Mouse (Mus musculus): Measurements from ENCODE around the gene Spop. TPM values are rescaled to one million over a fixed set of nuclear protein-coding genes. Genes with fewer than 3 reads are reported as not detected.

Spop gene
- polyA plus RNA-seq, 1 experiment from 2014 or later, result 89.6 TPM

- Histone ChIP-seq H3K27me3 (ENCODE audit: control insufficient read depth, insufficient read depth, low read length) (no peaks in the 10 kb centered on the region), H3K9ac (ENCODE audit: low read length) (no peak overlapping the region), H3K4me2 (ENCODE audit: low read length) (no peak overlapping the region), H3K4me3 (ENCODE audit: control insufficient read depth in 1 of 2, insufficient read depth in 1 of 2, low read depth in 1 of 2, low read length in 2 of 2) (no peak overlapping the region), H3K36me3 (ENCODE audit: control insufficient read depth, insufficient read depth, low read length) (peaks cover 4% of the 10 kb centered on the region; the same call in 1 of the 2 replicates), H3K9me3 (ENCODE audit: control insufficient read depth, low read length) (no peaks in the 10 kb centered on the region), H3K27ac (replicated peaks in 1 of 2; ENCODE audit: control insufficient read depth in 1 of 2, insufficient read depth in 1 of 2, low read depth in 2 of 2, low read length in 2 of 2) (no peak overlapping the region), H3K4me1 (ENCODE audit: control insufficient read depth in 2 of 2, insufficient read depth in 2 of 2, low read length in 2 of 2) (no peaks in the 10 kb centered on the region)
- WGBS, result 97% methylated on average over 3 of the region's 3 CpGs
- no peak for ATAC-seq (ENCODE audit: insufficient number of reproducible peaks, insufficient read depth, low FRiP score, low read depth)
These were observed 48.3 kb downstream of the Spop start for GRCm38 (mm10) chr11:95462168-95462567.

DNA sequence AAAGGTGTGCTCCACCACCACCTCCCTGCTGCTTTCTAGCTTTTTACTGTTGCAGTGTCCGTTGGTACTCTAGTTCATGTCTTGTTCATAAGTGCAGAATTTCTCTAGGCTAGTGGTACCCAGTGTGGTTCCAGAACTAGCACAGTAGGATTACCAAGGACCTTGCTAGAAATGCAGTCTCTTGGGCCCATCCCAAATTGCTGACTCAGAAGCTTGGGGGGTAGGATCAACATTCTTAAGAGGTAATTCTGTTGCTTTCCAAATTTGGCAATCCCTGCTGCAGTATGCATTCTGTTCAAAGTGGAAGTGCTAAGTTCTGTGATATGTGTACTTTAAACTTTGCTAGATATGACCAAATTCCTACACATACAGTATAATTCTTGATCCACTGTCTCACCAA, 53.9 kb downstream of the Spop start:
- H3K4me1 ChIP-seq (ENCODE audit: control insufficient read depth in 2 of 2, insufficient read depth in 2 of 2, low read length in 2 of 2), result peaks cover 0 to 8% of the 10 kb centered on the region in 2 experiments; a peak in 1 of 4 replicates
- no peak for ATAC-seq (ENCODE audit: insufficient number of reproducible peaks, insufficient read depth, low FRiP score, low read depth)
- H3K27me3 ChIP-seq (ENCODE audit: control insufficient read depth, insufficient read depth, low read length), result no peaks in the 10 kb centered on the region
- H3K4me3 ChIP-seq (ENCODE audit: control insufficient read depth in 1 of 2, insufficient read depth in 1 of 2, low read depth in 1 of 2, low read length in 2 of 2), result no peak overlapping the region
- H3K27ac ChIP-seq (replicated peaks in 1 of 2; ENCODE audit: control insufficient read depth in 1 of 2, insufficient read depth in 1 of 2, low read depth in 2 of 2, low read length in 2 of 2), result no peak overlapping the region
- H3K36me3 ChIP-seq (ENCODE audit: control insufficient read depth, insufficient read depth, low read length), result peaks cover 28% of the 10 kb centered on the region
- 85% methylated on average over 1 of the region's 1 CpGs for WGBS
- no peaks in the 10 kb centered on the region for H3K9me3 ChIP-seq (ENCODE audit: control insufficient read depth, low read length)
- H3K4me2 ChIP-seq (ENCODE audit: low read length), result no peak overlapping the region
- H3K9ac ChIP-seq (ENCODE audit: low read length), result no peak overlapping the region

DNA sequence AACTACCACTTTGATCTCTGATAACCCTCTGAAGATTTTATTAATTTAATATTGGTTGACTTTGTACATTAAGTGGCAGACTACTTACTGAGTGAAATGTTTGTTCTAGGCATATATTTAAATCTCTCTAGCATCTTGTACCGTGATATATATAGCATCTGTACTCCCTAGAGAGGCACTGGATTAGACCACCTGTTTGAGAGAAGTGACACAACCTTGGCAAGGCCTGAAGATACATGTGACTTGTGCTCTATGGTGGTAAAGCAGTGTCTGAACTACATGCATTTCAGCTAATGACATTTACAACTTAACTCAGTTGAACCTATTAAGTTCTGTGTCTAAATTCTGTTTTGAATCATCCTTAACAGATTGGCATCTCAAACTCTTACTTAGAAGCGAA, 59.1 kb downstream of the Spop start:
- Histone ChIP-seq H3K4me2 (ENCODE audit: low read length) (no peak overlapping the region), H3K27ac (replicated peaks in 1 of 2; ENCODE audit: control insufficient read depth in 1 of 2, insufficient read depth in 1 of 2, low read depth in 2 of 2, low read length in 2 of 2) (no peak overlapping the region), H3K4me3 (ENCODE audit: control insufficient read depth in 1 of 2, insufficient read depth in 1 of 2, low read depth in 1 of 2, low read length in 2 of 2) (no peak overlapping the region), H3K9ac (ENCODE audit: low read length) (no peak overlapping the region), H3K27me3 (ENCODE audit: control insufficient read depth, insufficient read depth, low read length) (no peaks in the 10 kb centered on the region), H3K36me3 (ENCODE audit: control insufficient read depth, insufficient read depth, low read length) (peaks cover 57% of the 10 kb centered on the region), H3K4me1 (ENCODE audit: control insufficient read depth in 2 of 2, insufficient read depth in 2 of 2, low read length in 2 of 2) (peaks cover 0 to 9% of the 10 kb centered on the region in 2 experiments; a peak in 1 of 4 replicates), H3K9me3 (ENCODE audit: control insufficient read depth, low read length) (no peaks in the 10 kb centered on the region)
- 65% methylated on average over 2 of the region's 2 CpGs for WGBS
- ATAC-seq (ENCODE audit: insufficient number of reproducible peaks, insufficient read depth, low FRiP score, low read depth), result no peak

DNA sequence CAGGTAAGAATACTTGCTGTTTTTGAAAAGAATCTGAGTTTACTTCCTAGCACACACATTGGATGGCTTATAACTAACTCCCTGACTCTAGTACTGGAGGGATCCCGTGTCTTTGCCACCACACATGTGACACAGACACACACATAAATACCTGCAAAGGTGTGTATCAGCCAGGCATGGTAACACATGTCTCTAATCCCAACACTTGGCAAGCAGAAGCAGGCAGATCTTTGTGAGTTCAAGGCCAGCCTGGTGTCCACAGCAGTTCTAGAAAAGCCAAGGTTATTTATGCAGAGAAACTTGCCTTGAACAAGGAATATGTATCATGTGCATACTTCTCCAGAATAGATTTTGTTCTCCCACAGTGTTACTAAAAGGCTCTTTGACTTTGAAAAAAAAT, 59.6 kb downstream of the Spop start:
- Histone ChIP-seq H3K27me3 (ENCODE audit: control insufficient read depth, insufficient read depth, low read length) (no peaks in the 10 kb centered on the region), H3K4me2 (ENCODE audit: low read length) (no peak overlapping the region), H3K9me3 (ENCODE audit: control insufficient read depth, low read length) (no peaks in the 10 kb centered on the region), H3K36me3 (ENCODE audit: control insufficient read depth, insufficient read depth, low read length) (peaks cover 57% of the 10 kb centered on the region), H3K9ac (ENCODE audit: low read length) (no peak overlapping the region), H3K27ac (replicated peaks in 1 of 2; ENCODE audit: control insufficient read depth in 1 of 2, insufficient read depth in 1 of 2, low read depth in 2 of 2, low read length in 2 of 2) (no peak overlapping the region), H3K4me1 (ENCODE audit: control insufficient read depth in 2 of 2, insufficient read depth in 2 of 2, low read length in 2 of 2) (peaks cover 0 to 9% of the 10 kb centered on the region in 2 experiments; a peak in 1 of 4 replicates), H3K4me3 (ENCODE audit: control insufficient read depth in 1 of 2, insufficient read depth in 1 of 2, low read depth in 1 of 2, low read length in 2 of 2) (no peak overlapping the region)
- WGBS, result 89% methylated on average over 1 of the region's 1 CpGs
- ATAC-seq (ENCODE audit: insufficient number of reproducible peaks, insufficient read depth, low FRiP score, low read depth), result no peak

GRCm38 (mm10) chr11:95476323-95476722, 62.4 kb downstream of the Spop start:
- Histone ChIP-seq H3K4me2 (ENCODE audit: low read length) (no peak overlapping the region), H3K27ac (replicated peaks in 1 of 2; ENCODE audit: control insufficient read depth in 1 of 2, insufficient read depth in 1 of 2, low read depth in 2 of 2, low read length in 2 of 2) (no peak overlapping the region), H3K27me3 (ENCODE audit: control insufficient read depth, insufficient read depth, low read length) (no peaks in the 10 kb centered on the region), H3K4me1 (ENCODE audit: control insufficient read depth in 2 of 2, insufficient read depth in 2 of 2, low read length in 2 of 2) (peaks cover 0 to 9% of the 10 kb centered on the region in 2 experiments; a peak in 1 of 4 replicates), H3K36me3 (ENCODE audit: control insufficient read depth, insufficient read depth, low read length) (peaks cover 58% of the 10 kb centered on the region), H3K9ac (ENCODE audit: low read length) (no peak overlapping the region), H3K9me3 (ENCODE audit: control insufficient read depth, low read length) (no peaks in the 10 kb centered on the region), H3K4me3 (ENCODE audit: control insufficient read depth in 1 of 2, insufficient read depth in 1 of 2, low read depth in 1 of 2, low read length in 2 of 2) (no peak overlapping the region)
- WGBS, result 87% methylated on average over 7 of the region's 7 CpGs
- no peak for ATAC-seq (ENCODE audit: insufficient number of reproducible peaks, insufficient read depth, low FRiP score, low read depth)

GRCm38 (mm10) chr11:95479458-95479857, 65.6 kb downstream of the Spop start:
- ATAC-seq (ENCODE audit: insufficient number of reproducible peaks, insufficient read depth, low FRiP score, low read depth), result no peak
- H3K27me3 ChIP-seq (ENCODE audit: control insufficient read depth, insufficient read depth, low read length), result no peaks in the 10 kb centered on the region
- no peaks in the 10 kb centered on the region for H3K9me3 ChIP-seq (ENCODE audit: control insufficient read depth, low read length)
- no peaks in the 10 kb centered on the region for H3K4me1 ChIP-seq (ENCODE audit: control insufficient read depth in 2 of 2, insufficient read depth in 2 of 2, low read length in 2 of 2)
- no peak overlapping the region for H3K4me3 ChIP-seq (ENCODE audit: control insufficient read depth in 1 of 2, insufficient read depth in 1 of 2, low read depth in 1 of 2, low read length in 2 of 2)
- peaks cover 54% of the 10 kb centered on the region for H3K36me3 ChIP-seq (ENCODE audit: control insufficient read depth, insufficient read depth, low read length)
- H3K4me2 ChIP-seq (ENCODE audit: low read length), result no peak overlapping the region
- no peak overlapping the region for H3K9ac ChIP-seq (ENCODE audit: low read length)
- 89% methylated on average over 4 of the region's 4 CpGs for WGBS
- no peak overlapping the region for H3K27ac ChIP-seq (replicated peaks in 1 of 2; ENCODE audit: control insufficient read depth in 1 of 2, insufficient read depth in 1 of 2, low read depth in 2 of 2, low read length in 2 of 2)

DNA sequence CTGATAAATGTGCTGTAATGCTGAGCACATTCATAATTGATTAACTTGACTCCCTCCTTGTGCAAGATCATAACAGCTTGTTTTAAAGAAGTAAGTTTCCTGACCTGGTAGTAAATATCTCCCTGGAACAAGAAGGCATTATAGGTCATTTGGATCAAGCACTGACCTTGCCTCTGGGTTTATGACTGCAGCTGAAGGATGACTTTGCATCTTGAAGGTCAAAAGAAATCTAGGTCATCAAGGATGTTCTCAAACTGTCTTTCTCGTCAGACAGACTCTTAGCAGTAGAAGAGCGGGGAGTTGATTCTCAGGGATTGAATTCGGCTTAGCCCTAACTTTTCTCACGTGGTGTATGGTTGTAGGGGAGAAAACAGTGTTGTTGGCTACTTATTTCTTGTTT, 66.8 kb downstream of the Spop start:
- H3K4me2 ChIP-seq (ENCODE audit: low read length), result no peak overlapping the region
- 88% methylated on average over 4 of the region's 4 CpGs for WGBS
- no peak overlapping the region for H3K4me3 ChIP-seq (ENCODE audit: control insufficient read depth in 1 of 2, insufficient read depth in 1 of 2, low read depth in 1 of 2, low read length in 2 of 2)
- no peaks in the 10 kb centered on the region for H3K4me1 ChIP-seq (ENCODE audit: control insufficient read depth in 2 of 2, insufficient read depth in 2 of 2, low read length in 2 of 2)
- no peaks in the 10 kb centered on the region for H3K27me3 ChIP-seq (ENCODE audit: control insufficient read depth, insufficient read depth, low read length)
- H3K9ac ChIP-seq (ENCODE audit: low read length), result no peak overlapping the region
- no peak for ATAC-seq (ENCODE audit: insufficient number of reproducible peaks, insufficient read depth, low FRiP score, low read depth)
- peaks cover 53% of the 10 kb centered on the region for H3K36me3 ChIP-seq (ENCODE audit: control insufficient read depth, insufficient read depth, low read length)
- H3K9me3 ChIP-seq (ENCODE audit: control insufficient read depth, low read length), result no peaks in the 10 kb centered on the region
- H3K27ac ChIP-seq (replicated peaks in 1 of 2; ENCODE audit: control insufficient read depth in 1 of 2, insufficient read depth in 1 of 2, low read depth in 2 of 2, low read length in 2 of 2), result no peak overlapping the region

GRCm38 (mm10) chr11:95485634-95486033, 71.8 kb downstream of the Spop start:
- Histone ChIP-seq H3K9ac (ENCODE audit: low read length) (no peak overlapping the region), H3K27me3 (ENCODE audit: control insufficient read depth, insufficient read depth, low read length) (no peaks in the 10 kb centered on the region), H3K4me2 (ENCODE audit: low read length) (no peak overlapping the region), H3K9me3 (ENCODE audit: control insufficient read depth, low read length) (no peaks in the 10 kb centered on the region), H3K4me1 (ENCODE audit: control insufficient read depth in 2 of 2, insufficient read depth in 2 of 2, low read length in 2 of 2) (peaks cover 5 to 8% of the 10 kb centered on the region in 2 experiments; a peak in 2 of 4 replicates), H3K4me3 (ENCODE audit: control insufficient read depth in 1 of 2, insufficient read depth in 1 of 2, low read depth in 1 of 2, low read length in 2 of 2) (no peak overlapping the region), H3K36me3 (ENCODE audit: control insufficient read depth, insufficient read depth, low read length) (peaks cover 64% of the 10 kb centered on the region), H3K27ac (replicated peaks in 1 of 2; ENCODE audit: control insufficient read depth in 1 of 2, insufficient read depth in 1 of 2, low read depth in 2 of 2, low read length in 2 of 2) (no peak overlapping the region)
- ATAC-seq (ENCODE audit: insufficient number of reproducible peaks, insufficient read depth, low FRiP score, low read depth), result no peak
- 93% methylated on average over 18 of the region's 18 CpGs for WGBS
